Mouse (Mus musculus): Measurements from ENCODE around the gene Adgre5. TPM values are rescaled to one million over a fixed set of nuclear protein-coding genes. Genes with fewer than 3 reads are reported as not detected.

Gene Adgre5
- polyA plus RNA-seq, 1 experiment from 2014 or later, result 24.2 TPM

- no peak for ATAC-seq (ENCODE audit: insufficient number of reproducible peaks, insufficient read depth, low FRiP score, low TSS enrichment, low read depth)
- Histone ChIP-seq H3K4me1 (replicated peaks) (no peaks in the 10 kb centered on the region), H3K36me3 (no peaks in the 10 kb centered on the region), H3K27me3 (no peaks in the 10 kb centered on the region), H3K9me3 (peaks cover 5% of the 10 kb centered on the region; the same call in 1 of the 2 replicates), H3K27ac (no peak overlapping the region), H3K9ac (replicated peaks) (no peak overlapping the region), H3K4me2 (no peak overlapping the region), H3K4me3 (replicated peaks) (no peak overlapping the region)
- WGBS, result 94% methylated on average over 3 of the region's 3 CpGs
Measured at GRCm38 (mm10) chr8:83756273-83756672, 15.1 kb upstream of the Adgre5 start.

DNA sequence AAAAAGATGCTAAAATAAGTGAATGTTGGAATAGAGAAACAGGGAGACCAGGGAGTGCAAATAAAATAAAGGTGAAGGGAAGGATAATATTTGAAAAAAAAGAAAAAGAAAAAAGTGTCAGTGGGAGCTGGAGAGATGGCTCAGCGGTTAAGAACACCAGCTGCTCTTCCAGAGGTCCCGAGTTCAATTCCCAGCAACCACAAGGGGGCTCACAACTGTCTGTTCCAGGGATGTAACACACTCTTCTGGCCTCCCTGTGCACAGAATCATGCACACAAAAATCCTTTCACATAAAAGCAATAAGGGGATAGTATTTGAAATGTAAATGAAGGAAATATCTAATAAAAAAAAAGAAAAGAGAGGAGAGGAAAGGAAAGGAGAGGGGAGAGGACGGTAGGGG is 13.0 kb upstream of the Adgre5 start:
- no peaks in the 10 kb centered on the region for H3K4me1 ChIP-seq (replicated peaks)
- H3K4me2 ChIP-seq, result no peak overlapping the region
- ATAC-seq (ENCODE audit: insufficient number of reproducible peaks, insufficient read depth, low FRiP score, low TSS enrichment, low read depth), result no peak
- peaks cover 5% of the 10 kb centered on the region; the same call in 1 of the 2 replicates for H3K9me3 ChIP-seq
- WGBS, result 56% methylated on average over 3 of the region's 3 CpGs
- H3K36me3 ChIP-seq, result no peaks in the 10 kb centered on the region
- H3K4me3 ChIP-seq (replicated peaks), result no peak overlapping the region
- no peak overlapping the region for H3K27ac ChIP-seq
- no peak overlapping the region for H3K9ac ChIP-seq (replicated peaks)
- peaks cover 4% of the 10 kb centered on the region; the same call in 1 of the 2 replicates for H3K27me3 ChIP-seq

- H3K27ac ChIP-seq, result peak overlapping the region; percentile 45; the same call in 1 of the 2 replicates
- no peaks in the 10 kb centered on the region for H3K36me3 ChIP-seq
- WGBS, result 89% methylated on average over 9 of the region's 9 CpGs
- no peak for ATAC-seq (ENCODE audit: insufficient number of reproducible peaks, insufficient read depth, low FRiP score, low TSS enrichment, low read depth)
- H3K27me3 ChIP-seq, result peaks cover 39% of the 10 kb centered on the region
- H3K9me3 ChIP-seq, result no peaks in the 10 kb centered on the region
- no peak overlapping the region for H3K9ac ChIP-seq (replicated peaks)
- no peak overlapping the region for H3K4me2 ChIP-seq
- no peak overlapping the region for H3K4me3 ChIP-seq (replicated peaks)
- peaks cover 15% of the 10 kb centered on the region for H3K4me1 ChIP-seq (replicated peaks)
Measured at GRCm38 (mm10) chr8:83749265-83749664, 8.1 kb upstream of the Adgre5 start.

DNA sequence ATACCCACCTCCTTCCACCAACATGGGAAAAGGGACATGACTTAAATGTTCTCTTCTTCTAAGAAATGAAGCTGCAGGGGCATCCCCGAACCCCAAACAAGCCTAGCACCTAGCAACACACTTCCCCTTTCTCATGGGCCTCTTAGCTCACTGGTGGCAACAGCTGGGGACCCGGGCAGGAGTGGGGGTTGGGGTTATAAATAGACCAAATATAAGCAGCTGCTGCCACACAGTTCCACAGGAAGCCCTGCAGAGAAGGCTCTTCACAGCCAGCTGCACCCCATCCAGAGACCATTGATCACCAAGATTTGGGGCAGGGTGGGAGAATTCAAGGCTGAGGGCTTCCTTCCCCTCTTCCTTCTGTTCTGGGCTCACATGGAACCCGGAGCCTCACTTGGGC is 7.6 kb upstream of the Adgre5 start:
- Histone ChIP-seq H3K36me3 (no peaks in the 10 kb centered on the region), H3K4me2 (no peak overlapping the region), H3K9me3 (no peaks in the 10 kb centered on the region), H3K4me1 (replicated peaks) (peaks cover 15% of the 10 kb centered on the region), H3K27me3 (peaks cover 39% of the 10 kb centered on the region), H3K27ac (peak overlapping the region; percentile 45; the same call in 1 of the 2 replicates), H3K4me3 (replicated peaks) (no peak overlapping the region), H3K9ac (replicated peaks) (no peak overlapping the region)
- WGBS, result 34% methylated on average over 3 of the region's 3 CpGs
- peak; percentile 79 for ATAC-seq (ENCODE audit: insufficient number of reproducible peaks, insufficient read depth, low FRiP score, low TSS enrichment, low read depth)

GRCm38 (mm10) chr8:83747661-83748346 is 6.7 kb upstream of the Adgre5 start:
- Histone ChIP-seq H3K27ac (0 out of 2 replicates have a peak overlapping the region, but pooled peaks have one; percentile 45), H3K4me1 (replicated peaks) (peaks cover 15% of the 10 kb centered on the region), H3K9ac (replicated peaks) (peak overlapping the region; percentile 54), H3K4me2 (peak overlapping the region; percentile 69), H3K27me3 (peaks cover 39% of the 10 kb centered on the region), H3K9me3 (no peaks in the 10 kb centered on the region), H3K4me3 (replicated peaks) (peak overlapping the region; percentile 36), H3K36me3 (no peaks in the 10 kb centered on the region)
- ATAC-seq (ENCODE audit: insufficient number of reproducible peaks, insufficient read depth, low FRiP score, low TSS enrichment, low read depth), result peak; percentile 34; the same call in 1 of the 2 replicates
- 3% methylated on average over 28 of the region's 28 CpGs for WGBS

- no peak overlapping the region for H3K4me2 ChIP-seq
- H3K27me3 ChIP-seq, result peaks cover 40% of the 10 kb centered on the region
- 83% methylated on average over 4 of the region's 4 CpGs for WGBS
- no peak for ATAC-seq (ENCODE audit: insufficient number of reproducible peaks, insufficient read depth, low FRiP score, low TSS enrichment, low read depth)
- H3K4me3 ChIP-seq (replicated peaks), result no peak overlapping the region
- no peaks in the 10 kb centered on the region for H3K9me3 ChIP-seq
- peaks cover 34% of the 10 kb centered on the region for H3K4me1 ChIP-seq (replicated peaks)
- no peak overlapping the region for H3K9ac ChIP-seq (replicated peaks)
- H3K36me3 ChIP-seq, result no peaks in the 10 kb centered on the region
- H3K27ac ChIP-seq, result no peak overlapping the region
Measured at GRCm38 (mm10) chr8:83744070-83744469, 2.9 kb upstream of the Adgre5 start.

GRCm38 (mm10) chr8:83742968-83743367 is 1.8 kb upstream of the Adgre5 start:
- Histone ChIP-seq H3K9me3 (no peaks in the 10 kb centered on the region), H3K27ac (no peak overlapping the region), H3K9ac (replicated peaks) (no peak overlapping the region), H3K4me2 (no peak overlapping the region), H3K4me1 (replicated peaks) (peaks cover 34% of the 10 kb centered on the region), H3K4me3 (replicated peaks) (no peak overlapping the region), H3K27me3 (peaks cover 29% of the 10 kb centered on the region), H3K36me3 (no peaks in the 10 kb centered on the region)
- no peak for ATAC-seq (ENCODE audit: insufficient number of reproducible peaks, insufficient read depth, low FRiP score, low TSS enrichment, low read depth)
- 93% methylated on average over 6 of the region's 6 CpGs for WGBS

DNA sequence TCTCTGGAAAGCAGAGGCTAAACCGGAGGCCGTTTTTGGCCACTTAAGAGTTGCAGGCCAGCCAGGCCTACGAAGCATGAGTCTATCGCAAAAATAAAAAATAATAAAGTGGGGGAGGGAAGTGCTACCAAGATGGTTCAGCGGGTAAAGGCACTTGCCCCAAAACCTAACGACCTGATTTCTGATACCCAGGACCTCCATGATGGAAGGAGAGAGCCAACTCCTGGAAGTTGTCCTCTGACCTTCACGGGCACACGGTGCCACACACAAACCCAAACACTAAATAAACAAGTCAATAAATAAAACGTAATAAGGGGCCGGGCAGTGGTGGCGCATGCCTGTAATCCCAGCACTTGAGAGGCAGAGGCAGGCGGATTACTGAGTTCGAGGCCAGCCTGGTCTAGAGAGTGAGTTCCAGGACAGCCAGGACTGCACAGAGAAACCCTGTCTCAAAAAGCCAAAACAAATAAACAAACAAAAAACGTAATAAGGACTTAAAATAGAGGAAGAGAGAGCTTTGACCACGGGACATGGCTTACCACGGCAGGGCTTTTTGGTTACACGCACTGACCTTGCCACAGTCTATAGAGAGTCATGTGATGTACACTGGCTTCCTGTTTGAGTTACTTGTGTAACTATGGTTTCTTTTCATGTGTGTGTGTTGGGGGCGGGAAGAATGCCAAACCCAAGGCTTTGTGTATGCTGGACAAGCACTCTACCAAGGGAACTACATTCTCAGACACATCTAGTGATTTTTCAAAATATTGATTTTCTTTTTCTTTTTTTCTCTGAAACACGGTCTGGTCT is 926 bp upstream of the Adgre5 start:
- Histone ChIP-seq H3K27me3 (peaks cover 20% of the 10 kb centered on the region), H3K9ac (replicated peaks) (peak overlapping the region; percentile 77; the same call in 1 of the 2 replicates), H3K9me3 (peaks cover 3% of the 10 kb centered on the region; the same call in 1 of the 2 replicates), H3K4me1 (replicated peaks) (peaks cover 35% of the 10 kb centered on the region), H3K4me3 (replicated peaks) (peak overlapping the region; percentile 58), H3K27ac (no peak overlapping the region), H3K4me2 (peak overlapping the region; percentile 93), H3K36me3 (no peaks in the 10 kb centered on the region)
- ATAC-seq (ENCODE audit: insufficient number of reproducible peaks, insufficient read depth, low FRiP score, low TSS enrichment, low read depth), result no peak
- 75% methylated on average over 19 of the region's 19 CpGs for WGBS

- H3K36me3 ChIP-seq, result no peaks in the 10 kb centered on the region
- H3K27ac ChIP-seq, result peak overlapping the region; percentile 51
- peaks cover 3% of the 10 kb centered on the region; the same call in 1 of the 2 replicates for H3K9me3 ChIP-seq
- H3K4me1 ChIP-seq (replicated peaks), result peaks cover 35% of the 10 kb centered on the region
- H3K4me2 ChIP-seq, result peak overlapping the region; percentile 93
- H3K27me3 ChIP-seq, result peaks cover 6% of the 10 kb centered on the region; the same call in 1 of the 2 replicates
- peak overlapping the region; percentile 58 for H3K4me3 ChIP-seq (replicated peaks)
- H3K9ac ChIP-seq (replicated peaks), result peak overlapping the region; percentile 77
- 17% methylated on average over 3 of the region's 3 CpGs for WGBS
- no peak for ATAC-seq (ENCODE audit: insufficient number of reproducible peaks, insufficient read depth, low FRiP score, low TSS enrichment, low read depth)
Measured at GRCm38 (mm10) chr8:83740586-83740975, 545 bp downstream of the Adgre5 start.

DNA sequence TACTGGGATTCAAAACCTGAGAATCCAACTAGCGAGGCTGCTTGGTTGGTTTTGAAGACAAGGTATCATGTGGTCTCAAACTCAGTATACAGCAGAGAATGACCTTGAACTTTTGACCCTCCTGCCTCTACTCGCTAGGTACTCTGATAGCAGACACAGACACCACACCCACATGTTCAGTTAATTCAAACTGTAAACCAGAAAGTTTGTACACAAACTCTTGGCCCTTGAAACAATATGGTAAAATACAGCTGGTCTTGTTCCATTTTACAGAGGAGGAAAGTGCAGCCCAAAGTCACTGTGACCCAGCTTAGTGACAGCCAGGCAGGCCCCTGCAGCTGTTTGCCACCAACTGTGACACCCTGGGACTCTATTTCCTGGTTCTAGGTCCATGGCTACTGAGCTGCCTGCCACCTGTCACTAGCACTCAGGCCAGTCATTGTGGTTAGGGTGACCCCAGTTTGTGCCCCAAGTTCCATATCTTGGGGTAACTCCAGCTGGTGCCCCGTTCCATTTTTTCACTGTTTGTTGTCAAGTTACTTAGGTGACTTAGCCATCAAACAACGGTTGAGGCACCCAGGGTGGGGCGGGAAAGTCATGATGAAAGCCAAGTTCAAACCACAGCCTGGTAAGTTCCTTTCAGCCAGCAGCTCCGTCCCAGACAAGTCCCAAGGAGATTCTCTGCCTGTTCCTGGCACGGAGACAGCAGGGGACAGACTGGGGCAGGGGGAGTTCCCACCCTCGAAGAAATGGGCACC is 1.2 kb downstream of the Adgre5 start:
- Histone ChIP-seq H3K27ac (peak overlapping the region; percentile 86), H3K4me3 (replicated peaks) (peak overlapping the region; percentile 58; the same call in 1 of the 2 replicates), H3K9me3 (peaks cover 3% of the 10 kb centered on the region; the same call in 1 of the 2 replicates), H3K4me1 (replicated peaks) (peaks cover 35% of the 10 kb centered on the region), H3K27me3 (peaks cover 6% of the 10 kb centered on the region; the same call in 1 of the 2 replicates), H3K4me2 (peak overlapping the region; percentile 93), H3K9ac (replicated peaks) (no peak overlapping the region), H3K36me3 (no peaks in the 10 kb centered on the region)
- ATAC-seq (ENCODE audit: insufficient number of reproducible peaks, insufficient read depth, low FRiP score, low TSS enrichment, low read depth), result no peak
- 36% methylated on average over 8 of the region's 8 CpGs for WGBS

All from limb, embryonic 12.5 days (tissue).